Mouse (Mus musculus) myocyte (in vitro differentiated cells): ENCODE measurements around the gene Wdfy4. TPM values are rescaled to one million over a fixed set of nuclear protein-coding genes. Genes with fewer than 3 reads are reported as not detected.

Source experiments
- H3K27me3 ChIP-seq: one replicate; pipeline ENCODE4 v1.6.1; 2011; ENCODE audit not compliant: control insufficient read depth, insufficient read depth, insufficient read length
- H3K36me3 ChIP-seq: one replicate; pipeline ENCODE4 v1.6.1; 2011; ENCODE audit not compliant: control insufficient read depth, insufficient read depth
- H3K4me2 ChIP-seq: one replicate; pipeline ENCODE4 v1.6.1; 2011; ENCODE audit warnings: low read depth, control low read depth
- H3K4me3 ChIP-seq: one replicate; pipeline ENCODE4 v1.5.1; 2011; ENCODE audit warnings: mild to moderate bottlenecking, control low read depth, moderate library complexity
- H3K79me2 ChIP-seq: one replicate; pipeline ENCODE4 v1.6.1; 2011; ENCODE audit not compliant: control insufficient read depth, insufficient read depth
- H3ac ChIP-seq: one replicate; pipeline ENCODE4 v1.6.1; 2011; ENCODE audit not compliant: control insufficient read depth, insufficient read length
- CEBPB ChIP-seq: IDR thresholded peaks from 2 replicates; pipeline ENCODE4 v1.6.1; 2011; ENCODE audit warnings: mild to moderate bottlenecking, moderate library complexity; ENCODE audit not compliant: poor library complexity, insufficient read depth, severe bottlenecking
- E2F4 ChIP-seq: IDR thresholded peaks from one replicate; pipeline ENCODE4 v1.6.1; 2011; ENCODE audit warnings: mild to moderate bottlenecking, control low read depth, moderate library complexity; ENCODE audit not compliant: insufficient read depth
- MAX ChIP-seq: IDR thresholded peaks from one replicate; pipeline ENCODE4 v1.6.1; 2011; ENCODE audit warnings: low read depth, mild to moderate bottlenecking, control low read depth
- MYOD1 ChIP-seq, 3 experiments: IDR thresholded peaks; one replicate each; pipeline ENCODE4 v1.6.1; 2011; ENCODE audit warnings: control low read depth in 2 of 3, low read depth in 2 of 3, mild to moderate bottlenecking in 2 of 3, moderate library complexity in 1 of 3; ENCODE audit not compliant: insufficient read length in 2 of 3, control insufficient read depth in 1 of 3
- MYOG ChIP-seq, 3 experiments: IDR thresholded peaks; one replicate each; pipeline ENCODE4 v1.6.1; 2011; ENCODE audit warnings: control low read depth in 2 of 3, low read depth in 2 of 3, mild to moderate bottlenecking in 2 of 3; ENCODE audit not compliant: insufficient read length in 2 of 3, control insufficient read depth in 1 of 3, insufficient read depth in 1 of 3
- POLR2A ChIP-seq: IDR thresholded peaks from one replicate; pipeline ENCODE4 v1.6.1; 2011; ENCODE audit warnings: low read depth, mild to moderate bottlenecking, control low read depth, moderate library complexity; ENCODE audit not compliant: insufficient read length
- POLR2AphosphoS2 ChIP-seq: IDR thresholded peaks from one replicate; pipeline ENCODE4 v1.6.1; 2011; ENCODE audit warnings: low read depth, control low read depth; ENCODE audit not compliant: insufficient read length
- REST ChIP-seq: IDR thresholded peaks from one replicate; pipeline ENCODE4 v1.6.1; 2011; ENCODE audit warnings: mild to moderate bottlenecking, control low read depth, moderate library complexity; ENCODE audit not compliant: insufficient read depth, insufficient read length
- SRF ChIP-seq: IDR thresholded peaks from one replicate; pipeline ENCODE4 v1.6.1; 2011; ENCODE audit warnings: low read depth; ENCODE audit not compliant: control insufficient read depth, insufficient read length
- TCF12 ChIP-seq: IDR thresholded peaks from one replicate; pipeline ENCODE4 v1.6.1; 2011; ENCODE audit warnings: mild to moderate bottlenecking, control low read depth; ENCODE audit not compliant: poor library complexity, insufficient read depth, severe bottlenecking
- TCF3 ChIP-seq: IDR thresholded peaks from one replicate; pipeline ENCODE4 v1.6.1; 2011; ENCODE audit warnings: low read depth, control low read depth; ENCODE audit not compliant: insufficient read length
- USF1 ChIP-seq: IDR thresholded peaks from one replicate; pipeline ENCODE4 v1.6.1; 2011; ENCODE audit warnings: low read depth, mild to moderate bottlenecking, control low read depth, moderate library complexity
- polyA plus RNA-seq: library from polyadenylated mRNA; unstranded; fragments of >200 nt; fragmentation: generic; extraction: Trizol; gene quantifications from one replicate; pipeline ENCODE4 v1.2.1, GENCODE M21; 2012; ENCODE audit warnings: missing spikeins

Wdfy4 gene
- polyA plus RNA-seq, 1 experiment = 0.04 TPM

DNA sequence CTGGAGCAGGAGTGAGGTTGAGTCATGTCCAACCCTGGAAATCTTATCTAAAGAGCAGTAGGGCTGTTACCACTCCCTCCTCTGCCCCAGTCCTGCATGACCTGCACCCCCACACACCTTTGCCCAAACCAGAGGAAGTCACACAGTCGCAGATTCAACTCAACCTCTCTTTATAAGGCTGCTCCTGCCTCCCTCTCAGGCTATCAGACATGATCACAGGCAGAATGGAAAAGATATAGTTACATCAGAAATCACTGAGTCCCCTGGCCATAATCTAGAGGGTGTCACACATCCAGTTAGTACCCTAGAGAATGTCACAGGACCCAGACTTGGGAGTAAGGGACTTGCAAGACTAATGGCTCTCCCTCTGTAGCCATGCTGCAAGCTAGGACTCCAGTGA lies 68.7 kb downstream of the Wdfy4 start:
- no peaks in the 10 kb centered on the region for H3K36me3 ChIP-seq
- peaks cover 11% of the 10 kb centered on the region for H3K27me3 ChIP-seq
- H3ac ChIP-seq = no peak overlapping the region
- no peak overlapping the region for H3K4me2 ChIP-seq
- TF ChIP-seq SRF (no peak), CEBPB (no peak), REST (no peak), MYOD1 (IDR thresholded peaks at IDR 0.05; ENCODE audit: control insufficient read depth in 1 of 3, insufficient read length in 2 of 3, low read depth in 2 of 3) (no peak), MAX (no peak), TCF12 (no peak), USF1 (no peak), MYOG (IDR thresholded peaks at IDR 0.05; ENCODE audit: control insufficient read depth in 1 of 3, insufficient read depth in 1 of 3, insufficient read length in 2 of 3, low read depth in 2 of 3) (no peak), TCF3 (no peak), POLR2A (no peak)
- H3K4me3 ChIP-seq = no peak overlapping the region
- no peaks in the 10 kb centered on the region for H3K79me2 ChIP-seq

DNA sequence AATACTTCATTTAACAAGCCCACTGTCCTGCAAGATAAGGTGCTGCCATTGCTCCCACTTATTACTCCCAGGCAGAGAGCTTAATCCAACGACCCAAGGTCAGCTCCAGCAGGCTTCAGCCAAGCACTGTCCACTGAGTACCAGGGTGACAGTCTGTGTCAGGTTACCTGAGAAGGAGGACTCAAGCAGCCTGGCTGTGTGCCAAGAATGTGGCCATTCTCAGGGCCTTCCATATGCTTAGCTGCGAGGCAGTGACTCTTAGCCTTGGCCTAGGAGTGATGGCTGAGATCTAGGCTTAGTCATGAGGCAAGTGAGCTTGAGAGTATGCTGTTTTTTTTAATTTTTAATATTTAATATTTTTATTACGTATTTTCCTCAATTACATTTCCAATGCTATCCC lies 80.5 kb downstream of the Wdfy4 start:
- H3K36me3 ChIP-seq = no peaks in the 10 kb centered on the region
- TF ChIP-seq CEBPB (no peak), POLR2A (no peak), POLR2AphosphoS2 (no peak), MAX (no peak), E2F4 (no peak)
- H3K79me2 ChIP-seq = no peaks in the 10 kb centered on the region
- H3K27me3 ChIP-seq = peaks cover 58% of the 10 kb centered on the region
- H3ac ChIP-seq = no peak overlapping the region
- no peak overlapping the region for H3K4me2 ChIP-seq
- no peak overlapping the region for H3K4me3 ChIP-seq

DNA sequence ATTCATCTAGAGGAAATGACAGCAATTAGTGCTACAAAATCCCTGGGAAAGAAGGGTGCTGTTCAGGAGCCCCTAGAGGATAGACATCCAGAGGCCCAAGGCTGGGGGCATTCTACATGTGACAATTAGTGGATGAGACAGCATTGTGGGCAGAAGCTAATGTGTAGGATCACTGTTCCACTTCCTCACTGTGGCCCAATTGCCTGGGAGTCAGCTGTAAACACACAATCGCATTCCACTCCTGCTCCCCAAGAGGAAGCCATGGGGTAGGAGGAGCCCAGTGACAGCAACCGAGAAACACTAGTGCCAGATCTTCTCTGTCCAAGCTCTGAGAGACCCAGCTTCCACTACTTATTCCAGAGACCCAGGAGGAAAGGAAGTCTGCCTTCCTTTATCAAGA lies 83.7 kb downstream of the Wdfy4 start:
- Histone ChIP-seq H3ac (no peak overlapping the region), H3K4me2 (no peak overlapping the region), H3K79me2 (no peaks in the 10 kb centered on the region), H3K4me3 (no peak overlapping the region), H3K36me3 (no peaks in the 10 kb centered on the region), H3K27me3 (peaks cover 46% of the 10 kb centered on the region)
- TF ChIP-seq USF1 (no peak), MYOD1 (IDR thresholded peaks at IDR 0.05; ENCODE audit: control insufficient read depth in 1 of 3, insufficient read length in 2 of 3, low read depth in 2 of 3) (no peak), MYOG (IDR thresholded peaks at IDR 0.05; ENCODE audit: control insufficient read depth in 1 of 3, insufficient read depth in 1 of 3, insufficient read length in 2 of 3, low read depth in 2 of 3) (no peak), POLR2AphosphoS2 (no peak), CEBPB (no peak), SRF (no peak), POLR2A (no peak), E2F4 (no peak), REST (no peak), TCF3 (no peak), TCF12 (no peak), MAX (no peak)

DNA sequence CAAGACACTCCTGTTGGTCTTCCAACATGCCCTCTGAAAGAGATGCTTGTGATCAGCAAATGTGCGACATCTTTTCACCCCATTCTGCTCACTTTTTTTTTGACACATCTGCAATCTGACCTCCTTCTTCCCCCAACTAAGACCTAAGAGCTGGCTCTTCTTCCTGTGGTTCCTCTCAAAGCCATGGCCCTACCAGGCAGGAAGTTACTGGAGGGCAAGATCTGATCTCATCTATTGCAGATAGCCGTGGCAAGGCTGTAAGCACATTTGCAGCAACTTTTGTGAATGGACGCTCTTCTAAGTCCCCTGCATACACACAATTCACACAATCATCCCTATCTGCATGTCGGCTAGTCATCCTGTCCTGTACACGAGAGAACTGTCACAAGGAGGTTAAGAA lies 85.4 kb downstream of the Wdfy4 start:
- no peak overlapping the region for H3ac ChIP-seq
- no peak overlapping the region for H3K4me2 ChIP-seq
- H3K4me3 ChIP-seq = no peak overlapping the region
- no peaks in the 10 kb centered on the region for H3K36me3 ChIP-seq
- H3K79me2 ChIP-seq = no peaks in the 10 kb centered on the region
- peaks cover 52% of the 10 kb centered on the region for H3K27me3 ChIP-seq
- no peak for TF ChIP-seq USF1
- no peak for TF ChIP-seq TCF12
- TF ChIP-seq CEBPB = no peak

DNA sequence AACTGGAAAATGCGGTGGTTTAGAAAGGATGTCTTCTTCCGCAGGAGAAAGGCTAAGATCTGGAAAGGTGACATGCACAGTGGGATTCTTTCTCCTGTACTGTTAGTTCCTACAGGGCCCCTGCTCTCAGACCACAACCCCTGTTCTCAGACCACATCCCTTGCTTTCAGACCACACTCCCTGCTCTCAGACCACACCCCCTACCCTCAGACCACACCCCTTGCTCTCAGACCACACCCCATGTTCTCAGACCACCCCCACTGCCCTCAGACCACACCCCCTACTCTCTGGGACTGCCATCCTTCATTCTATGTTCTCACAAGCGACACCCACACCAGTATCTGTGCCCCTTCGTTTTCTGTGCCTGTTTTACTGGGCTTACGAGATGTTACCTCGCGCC lies 86.2 kb downstream of the Wdfy4 start:
- no peak overlapping the region for H3K4me2 ChIP-seq
- no peaks in the 10 kb centered on the region for H3K36me3 ChIP-seq
- H3ac ChIP-seq = no peak overlapping the region
- no peaks in the 10 kb centered on the region for H3K79me2 ChIP-seq
- TF ChIP-seq POLR2A (no peak), MYOG (IDR thresholded peaks at IDR 0.05; ENCODE audit: control insufficient read depth in 1 of 3, insufficient read depth in 1 of 3, insufficient read length in 2 of 3, low read depth in 2 of 3) (no peak), REST (no peak), TCF3 (no peak), POLR2AphosphoS2 (no peak), MAX (no peak), MYOD1 (IDR thresholded peaks at IDR 0.05; ENCODE audit: control insufficient read depth in 1 of 3, insufficient read length in 2 of 3, low read depth in 2 of 3) (no peak), TCF12 (no peak), USF1 (no peak), E2F4 (no peak), SRF (no peak), CEBPB (no peak)
- H3K27me3 ChIP-seq = peaks cover 54% of the 10 kb centered on the region
- H3K4me3 ChIP-seq = no peak overlapping the region
